Mouse (Mus musculus) ES-E14 (cell line): ENCODE results near the gene Gpd1.

Source experiments
- ZC3H11A ChIP-seq: IDR thresholded peaks from 2 replicates; pipeline ENCODE4 v1.6.1; 2012; ENCODE audit warnings: low read depth, mild to moderate bottlenecking, inconsistent platforms, low read length, borderline replicate concordance
- ZNF384 ChIP-seq: IDR thresholded peaks from 2 replicates; pipeline ENCODE4 v1.6.1; 2012; ENCODE audit warnings: low read depth, low read length, inconsistent platforms

- no peak for TF ChIP-seq ZC3H11A
- no peak for TF ChIP-seq ZNF384
These were observed 1.2 kb downstream of the Gpd1 start for GRCm38 (mm10) chr15:99718461-99719021.
